Mouse (Mus musculus): ENCODE data around the gene Olfr668.
"Not testable (repeated sequence)": the region's sequence is repeated elsewhere in the genome, so short reads cannot be mapped to it uniquely, and the experiment has no call there.

The Olfr668 gene

GRCm38 (mm10) chr7:104927957-104928356, at the start of gene Olfr668:
Gene Olfr668 (minus strand): TSS chr7:104928057.
- in situ Hi-C loops (cut with MboI, MseI): no loop called here

- in situ Hi-C loops (cut with MboI, MseI): not testable (repeated sequence)
Measured at GRCm38 (mm10) chr7:104972507-104972906, 44.6 kb upstream of the Olfr668 start.

GRCm38 (mm10) chr7:104962520-104962919, 34.7 kb upstream of the Olfr668 start, which contains the start of gene Olfr670:
Gene Olfr670 (minus strand): TSS chr7:104962620.
- in situ Hi-C loops (cut with MboI, MseI): no loop called here

GRCm38 (mm10) chr7:104950234-104950633, 22.4 kb upstream of the Olfr668 start:
- in situ Hi-C loops (cut with MboI, MseI): not testable (repeated sequence)

- in situ Hi-C loops (cut with MboI, MseI): no loop called here
Measured at GRCm38 (mm10) chr7:104933940-104934339, 6.1 kb upstream of the Olfr668 start, which contains the start of gene Olfr669. Gene Olfr669 (plus strand): TSS chr7:104934240.

GRCm38 (mm10) chr7:104921382-104921781, 6.5 kb downstream of the Olfr668 start, which contains the start of gene Olfr667:
Gene Olfr667 (minus strand): TSS chr7:104921482.
- in situ Hi-C loops (cut with MboI, MseI): no loop called here

GRCm38 (mm10) chr7:104895852-104896251, 32.0 kb downstream of the Olfr668 start, which contains the start of gene Olfr666:
Gene Olfr666 (minus strand): TSS chr7:104895952.
- in situ Hi-C loops (cut with MboI, MseI): no loop called here

GRCm38 (mm10) chr7:104877731-104878130, 50.1 kb downstream of the Olfr668 start, which contains the start of gene Olfr665:
Gene Olfr665 (plus strand): TSS chr7:104878031.
- in situ Hi-C loops (cut with MboI, MseI): no loop called here
